Mouse (Mus musculus) limb, embryonic 14.5 days (tissue): ENCODE results near the gene Ppt2. TPM values are rescaled to one million over a fixed set of nuclear protein-coding genes. Genes with fewer than 3 reads are reported as not detected.

Experiments used
- ATAC-seq: fragments of 200-750 bp; cut with Nextera tagmentation; 2 replicates; pipeline ENCODE4 v1.8.0; 2017; ENCODE audit warnings: low read depth, moderate number of reproducible peaks, moderate TSS enrichment; ENCODE audit not compliant: low FRiP score
- DNase-seq: peaks from one replicate; pipeline ENCODE4 v3.0.0-alpha.2; 2015; ENCODE audit warnings: low spot score
- H3K27ac ChIP-seq: fragments of 300-500 bp; sonication (generic); replicated peaks from 2 replicates; pipeline ENCODE4 v1.5.1; 2014; ENCODE audit warnings: low read depth, mild to moderate bottlenecking, low read length, moderate library complexity, mixed read lengths
- H3K27me3 ChIP-seq: fragments of 300-500 bp; sonication (generic); 2 replicates; pipeline ENCODE4 v1.6.1; 2014; ENCODE audit warnings: low read length, mixed read lengths; ENCODE audit not compliant: control insufficient read depth, insufficient read depth
- H3K36me3 ChIP-seq: fragments of 300-500 bp; sonication (generic); 2 replicates; pipeline ENCODE4 v1.6.1; 2014; ENCODE audit warnings: mild to moderate bottlenecking, low read length, moderate library complexity, mixed read lengths; ENCODE audit not compliant: control insufficient read depth, insufficient read depth
- H3K4me1 ChIP-seq: fragments of 300-500 bp; sonication (generic); 2 replicates; pipeline ENCODE4 v1.6.1; 2014; ENCODE audit warnings: antibody characterized with exemption, low read length, mixed read lengths; ENCODE audit not compliant: control insufficient read depth, insufficient read depth
- H3K4me2 ChIP-seq: fragments of 300-500 bp; sonication (generic); replicated peaks from 2 replicates; pipeline ENCODE4 v1.6.1; 2014; ENCODE audit warnings: low read depth, mild to moderate bottlenecking, low read length, moderate library complexity; ENCODE audit not compliant: severe bottlenecking
- H3K4me3 ChIP-seq: fragments of 300-500 bp; sonication (generic); replicated peaks from 2 replicates; pipeline ENCODE4 v1.5.1; 2014; ENCODE audit warnings: low read length
- H3K9ac ChIP-seq: fragments of 300-500 bp; sonication (generic); 2 replicates; pipeline ENCODE4 v1.6.1; 2014; ENCODE audit warnings: mild to moderate bottlenecking, low read depth, low read length, moderate library complexity; ENCODE audit not compliant: severe bottlenecking
- H3K9me3 ChIP-seq: fragments of 300-500 bp; sonication (generic); 2 replicates; pipeline ENCODE4 v1.6.1; 2016; ENCODE audit warnings: low read length; ENCODE audit not compliant: control insufficient read depth
- POLR2A ChIP-seq: fragments of 200-500 bp; IDR thresholded peaks from 2 replicates; pipeline ENCODE4 v1.8.0; 2012; ENCODE audit warnings: inconsistent platforms, mild to moderate bottlenecking, moderate library complexity, borderline replicate concordance; ENCODE audit not compliant: insufficient read depth, insufficient read length; ENCODE audit errors: extremely low read depth
- WGBS: fragments of 180-500 bp; shearing (Covaris S2); extraction: QIAGEN DNeasy Blood & Tissue Kit; methylation state at CpG from one replicate; pipeline ENCODE4 v1.1.7; 2014; 5-methylcytosine and 5-hydroxymethylcytosine counted together
- polyA plus RNA-seq, 2 experiments: library from polyadenylated mRNA; depleted of rRNA in 1 of 2; stranded (reverse) in 1 of 2; unstranded in 1 of 2; fragments of >200 nt; fragmentation: Nextera tagmentation in 1 of 2; extraction: Ambion mirVana in 1 of 2; gene quantifications; 2 replicates each; pipeline versions ENCODE4 v1.2.1 to v1.2.3; 2012 to 2014

The Ppt2 gene
- polyA plus RNA-seq, 2 experiments: 29.9 to 39.6 TPM

GRCm38 (mm10) chr17:34587814-34588213, 40.5 kb downstream of the Ppt2 start:
- Histone ChIP-seq H3K27me3 (no peaks in the 10 kb centered on the region), H3K27ac (peak overlapping the region; percentile 95), H3K4me1 (peaks cover 40% of the 10 kb centered on the region), H3K4me2 (peak overlapping the region; percentile 98), H3K9ac (peak overlapping the region; percentile 90), H3K36me3 (no peaks in the 10 kb centered on the region), H3K9me3 (no peaks in the 10 kb centered on the region), H3K4me3 (peak overlapping the region; percentile 75)
- DNase-seq (no peak), ATAC-seq (0 out of 2 replicates have a peak, but pooled peaks have one; percentile 0)
- TF ChIP-seq POLR2A: no peak
- 4% methylated on average over 19 of the region's 19 CpGs for WGBS

- no peaks in the 10 kb centered on the region for H3K27me3 ChIP-seq
- WGBS: 0% methylated on average over 25 of the region's 50 CpGs
- no peaks in the 10 kb centered on the region for H3K36me3 ChIP-seq
- peak overlapping the region; percentile 75 for H3K4me3 ChIP-seq
- H3K4me1 ChIP-seq: peaks cover 40% of the 10 kb centered on the region
- peak; percentile 84 for ATAC-seq
- H3K9me3 ChIP-seq: no peaks in the 10 kb centered on the region
- H3K4me2 ChIP-seq: peak overlapping the region; percentile 98
- H3K27ac ChIP-seq: peak overlapping the region; percentile 95
- H3K9ac ChIP-seq: peak overlapping the region; percentile 90
- DNase-seq: peak; percentile 95
- TF ChIP-seq POLR2A: 0 out of 2 replicates have a peak, but pooled peaks have one; percentile 52
These were observed 40.9 kb downstream of the Ppt2 start for GRCm38 (mm10) chr17:34587423-34587811.

- ATAC-seq: peak; percentile 86
- peak overlapping the region; percentile 90 for H3K9ac ChIP-seq
- H3K36me3 ChIP-seq: no peaks in the 10 kb centered on the region
- TF ChIP-seq POLR2A: peak; percentile 55; the same call in 1 of the 2 replicates
- H3K4me1 ChIP-seq: peaks cover 40% of the 10 kb centered on the region
- DNase-seq: peak; percentile 93
- H3K27me3 ChIP-seq: no peaks in the 10 kb centered on the region
- peak overlapping the region; percentile 75 for H3K4me3 ChIP-seq
- peak overlapping the region; percentile 98 for H3K4me2 ChIP-seq
- H3K9me3 ChIP-seq: no peaks in the 10 kb centered on the region
- H3K27ac ChIP-seq: peak overlapping the region; percentile 95
- WGBS: 2% methylated on average over 35 of the region's 38 CpGs
These were observed 41.4 kb downstream of the Ppt2 start for GRCm38 (mm10) chr17:34586796-34587422.

GRCm38 (mm10) chr17:34585877-34586771, 42.2 kb downstream of the Ppt2 start:
- 24% methylated on average over 32 of the region's 32 CpGs for WGBS
- ATAC-seq (0 out of 2 replicates have a peak, but pooled peaks have one; percentile 0), DNase-seq (no peak)
- Histone ChIP-seq H3K27me3 (no peaks in the 10 kb centered on the region), H3K9me3 (no peaks in the 10 kb centered on the region), H3K27ac (peak overlapping the region; percentile 95), H3K9ac (peak overlapping the region; percentile 90), H3K4me3 (peak overlapping the region; percentile 75), H3K4me1 (peaks cover 36% of the 10 kb centered on the region), H3K36me3 (no peaks in the 10 kb centered on the region), H3K4me2 (peak overlapping the region; percentile 98)
- 0 out of 2 replicates have a peak, but pooled peaks have one; percentile 4 for TF ChIP-seq POLR2A

GRCm38 (mm10) chr17:34585121-34585520, 43.2 kb downstream of the Ppt2 start:
- peaks cover 29% of the 10 kb centered on the region for H3K4me1 ChIP-seq
- no peak overlapping the region for H3K27ac ChIP-seq
- H3K9me3 ChIP-seq: no peaks in the 10 kb centered on the region
- H3K9ac ChIP-seq: no peak overlapping the region
- TF ChIP-seq POLR2A: no peak
- H3K27me3 ChIP-seq: no peaks in the 10 kb centered on the region
- ATAC-seq (no peak), DNase-seq (no peak)
- no peak overlapping the region for H3K4me2 ChIP-seq
- WGBS: 96% methylated on average over 8 of the region's 8 CpGs
- H3K4me3 ChIP-seq: no peak overlapping the region
- no peaks in the 10 kb centered on the region for H3K36me3 ChIP-seq
